Mouse (Mus musculus): ENCODE data around the gene Esp22. TPM values are rescaled to one million over a fixed set of nuclear protein-coding genes. Genes with fewer than 3 reads are reported as not detected.
"Not testable (repeated sequence)": the region's sequence is repeated elsewhere in the genome, so short reads cannot be mapped to it uniquely, and the experiment has no call there.

Esp22 gene
- polyA plus RNA-seq (2015; fragmentation: Nextera tagmentation; extraction: Ambion mirVana): not detected in 2 replicates

- Histone ChIP-seq H3K9me3 (peaks cover 20% of the 10 kb centered on the region; the same call in 1 of the 2 replicates), H3K4me3 (no peak within 1 kb of the TSS), H3K27me3 (no peaks in the 10 kb centered on the region), H3K27ac (replicated peaks) (no peak within 1 kb of the TSS), H3K9ac (replicated peaks) (no peak within 1 kb of the TSS), H3K4me1 (no peaks in the 10 kb centered on the region), H3K36me3 (no peaks in the 10 kb centered on the region), H3K4me2 (replicated peaks) (no peak within 1 kb of the TSS)
- no peak for ATAC-seq (replicated peaks)
- 95% methylated on average over 1 of the region's 1 CpGs for WGBS
These were observed at the start of gene Esp22 for GRCm38 (mm10) chr17:39095034-39095433. Esp22 (plus strand) TSS chr17:39095334.

DNA sequence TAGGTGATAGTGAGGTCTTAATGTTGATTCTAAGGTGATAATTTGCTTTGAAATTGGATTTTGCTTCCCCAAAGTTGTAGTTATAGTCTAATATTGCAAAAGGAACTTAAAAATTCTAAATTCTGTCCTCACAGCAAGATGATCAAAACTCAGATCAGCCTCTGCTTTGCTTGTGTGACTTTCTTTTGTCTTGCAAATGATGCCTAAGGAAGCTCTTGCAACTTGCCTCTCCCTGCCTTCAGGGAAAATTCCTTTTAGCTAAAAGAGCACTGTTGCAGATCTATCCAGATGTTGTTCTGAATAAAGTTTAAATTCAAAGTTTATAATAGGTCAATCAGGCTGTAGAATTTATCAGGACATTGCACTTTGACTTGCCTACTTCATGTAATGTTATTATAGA is 31.5 kb upstream of the Esp22 start:
- no peak overlapping the region for H3K27ac ChIP-seq (replicated peaks)
- H3K9me3 ChIP-seq: peaks cover 17% of the 10 kb centered on the region
- H3K27me3 ChIP-seq: no peaks in the 10 kb centered on the region
- no peak overlapping the region for H3K4me3 ChIP-seq
- ATAC-seq (replicated peaks): no peak
- H3K9ac ChIP-seq (replicated peaks): no peak overlapping the region
- H3K36me3 ChIP-seq: no peaks in the 10 kb centered on the region
- no peak overlapping the region for H3K4me2 ChIP-seq (replicated peaks)
- no peaks in the 10 kb centered on the region for H3K4me1 ChIP-seq

- no peak within 1 kb of the TSS for H3K9ac ChIP-seq (replicated peaks)
- H3K9me3 ChIP-seq: 0 out of 2 replicates have a peak, but pooled peaks cover 5% of the 10 kb centered on the region
- 55% methylated on average over 1 of the region's 1 CpGs for WGBS
- H3K4me2 ChIP-seq (replicated peaks): no peak within 1 kb of the TSS
- no peaks in the 10 kb centered on the region for H3K27me3 ChIP-seq
- H3K4me1 ChIP-seq: no peaks in the 10 kb centered on the region
- no peak within 1 kb of the TSS for H3K4me3 ChIP-seq
- H3K27ac ChIP-seq (replicated peaks): no peak within 1 kb of the TSS
- no peaks in the 10 kb centered on the region for H3K36me3 ChIP-seq
- ATAC-seq (replicated peaks): no peak
These were observed 18.2 kb upstream of the Esp22 start, which contains the start of gene Esp23 for GRCm38 (mm10) chr17:39076937-39077336. Esp23 (minus strand) TSS chr17:39077037.

DNA sequence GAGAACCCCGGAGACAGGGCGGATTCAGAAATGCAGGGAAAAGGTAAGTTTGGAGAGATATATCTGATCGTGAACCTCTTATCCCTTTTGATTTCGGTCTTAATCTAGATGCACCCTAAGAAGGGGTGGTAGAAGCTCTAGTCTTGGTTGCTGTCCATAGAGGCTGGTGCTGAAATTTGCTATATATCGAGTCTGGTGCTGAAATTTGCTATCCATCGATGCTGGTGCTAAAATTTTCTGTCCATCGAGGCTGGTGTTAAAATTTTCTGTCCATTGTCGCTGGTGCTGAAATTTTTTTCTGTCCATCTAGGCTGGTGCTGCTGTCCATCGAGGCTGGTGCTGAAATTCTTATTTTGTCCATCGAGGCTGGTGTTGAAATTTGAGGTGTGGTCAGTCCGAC is 12.0 kb downstream of the Esp22 start:
- not testable (repeated sequence) for H3K36me3 ChIP-seq; H3K4me2 ChIP-seq (replicated peaks); H3K4me1 ChIP-seq; H3K27me3 ChIP-seq; ATAC-seq (replicated peaks); H3K27ac ChIP-seq (replicated peaks); H3K4me3 ChIP-seq; H3K9ac ChIP-seq (replicated peaks)
- peaks cover 23% of the 10 kb centered on the region; the same call in 1 of the 2 replicates for H3K9me3 ChIP-seq
- WGBS: 76% methylated on average over 11 of the region's 11 CpGs

DNA sequence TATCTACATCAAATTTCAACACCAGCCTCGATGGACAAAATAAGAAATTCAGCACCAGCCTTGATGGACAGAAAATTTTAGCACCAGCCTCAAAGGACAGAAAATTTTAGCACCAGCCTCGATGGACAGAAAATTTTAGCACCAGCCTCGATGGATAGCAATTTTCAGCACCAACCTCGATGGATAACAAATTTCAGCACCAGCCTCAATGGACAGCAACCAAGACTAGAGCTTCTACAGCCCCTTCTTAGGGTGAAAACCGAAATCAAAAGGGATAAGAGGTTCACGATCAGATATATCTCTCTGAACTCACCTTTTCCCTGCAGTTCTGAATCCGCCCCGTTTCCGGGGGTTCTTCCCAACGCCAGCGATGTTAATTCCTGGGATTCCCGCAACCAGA is 34.0 kb downstream of the Esp22 start:
- WGBS: 74% methylated on average over 12 of the region's 12 CpGs

More for the DNA sequence above, 34.0 kb downstream of the Esp22 start:
- not testable (repeated sequence) for H3K27ac ChIP-seq (replicated peaks); H3K9ac ChIP-seq (replicated peaks); ATAC-seq (replicated peaks); H3K27me3 ChIP-seq; H3K4me3 ChIP-seq; H3K4me1 ChIP-seq; H3K9me3 ChIP-seq; H3K4me2 ChIP-seq (replicated peaks); H3K36me3 ChIP-seq

Other genes starting within 250 kb of the Esp22 start
- not detected in 2 replicates for gene Esp24, start 58.6 kb upstream of the Esp22 start, polyA plus RNA-seq (2015; fragmentation: Nextera tagmentation; extraction: Ambion mirVana)
- not detected in 2 replicates for gene Gm21903, start 52.0 kb upstream of the Esp22 start, polyA plus RNA-seq (2015; fragmentation: Nextera tagmentation; extraction: Ambion mirVana)
- not detected in 2 replicates for gene Esp23, start 18.3 kb upstream of the Esp22 start, polyA plus RNA-seq (2015; fragmentation: Nextera tagmentation; extraction: Ambion mirVana)

Data from forebrain, embryonic 15.5 days (tissue).